Mouse (Mus musculus) stomach, postnatal 0 days (tissue): ENCODE data around the gene Rtn4ip1.

Experiments
- CTCF ChIP-seq: IDR thresholded peaks from 2 replicates; pipeline ENCODE4 v1.5.1; 2016; ENCODE audit warnings: antibody characterized with exemption, low read depth, mild to moderate bottlenecking, moderate library complexity
- EP300 ChIP-seq: optimal IDR thresholded peaks from 2 replicates; pipeline ENCODE3; 2016; ENCODE audit warnings: antibody characterized with exemption

- no peak for TF ChIP-seq CTCF
- no peak for TF ChIP-seq EP300
These were observed 102.7 kb downstream of the Rtn4ip1 start for GRCm38 (mm10) chr10:44004221-44004751.
